Mouse (Mus musculus) small intestine, adult 2 months (tissue): Measurements from ENCODE around the gene Olfr938. TPM values are rescaled to one million over a fixed set of nuclear protein-coding genes. Genes with fewer than 3 reads are reported as not detected.

Experiments used
- H3K27ac ChIP-seq: fragments of 200-500 bp; 2 replicates; pipeline ENCODE4 v1.5.1; 2012; ENCODE audit warnings: low read depth, low read length, control low read depth, inconsistent platforms; ENCODE audit not compliant: insufficient read depth
- H3K27me3 ChIP-seq: fragments of 200-500 bp; 2 replicates; pipeline ENCODE4 v1.6.1; 2012; ENCODE audit warnings: mild to moderate bottlenecking, moderate library complexity, low read length, inconsistent platforms; ENCODE audit not compliant: control insufficient read depth, insufficient read depth
- H3K36me3 ChIP-seq: fragments of 200-500 bp; 2 replicates; pipeline ENCODE4 v1.6.1; 2012; ENCODE audit warnings: mild to moderate bottlenecking, low read length, control low read depth, inconsistent platforms; ENCODE audit not compliant: control insufficient read depth, insufficient read depth
- H3K4me1 ChIP-seq: fragments of 200-500 bp; 2 replicates; pipeline ENCODE4 v1.6.1; 2012; ENCODE audit warnings: low read length, inconsistent platforms, mixed read lengths; ENCODE audit not compliant: control insufficient read depth, insufficient read depth, insufficient read length
- H3K4me3 ChIP-seq: fragments of 200-500 bp; 2 replicates; pipeline ENCODE4 v1.5.1; 2012; ENCODE audit warnings: low read depth, mild to moderate bottlenecking, control low read depth, inconsistent platforms, low read length, moderate library complexity
- CTCF ChIP-seq: fragments of 200-500 bp; IDR thresholded peaks from 2 replicates; pipeline ENCODE4 v1.5.1; 2012; ENCODE audit warnings: low read depth, mild to moderate bottlenecking, control low read depth, inconsistent platforms, low read length, moderate library complexity, mixed read lengths; ENCODE audit not compliant: insufficient replicate concordance, insufficient read length; ENCODE audit errors: extremely low read depth
- POLR2A ChIP-seq: fragments of 200-500 bp; IDR thresholded peaks from 2 replicates; pipeline ENCODE4 v1.6.1; 2012; ENCODE audit warnings: low read depth, mild to moderate bottlenecking, control low read depth, inconsistent platforms, low read length, moderate library complexity
- WGBS: fragments of 180-500 bp; shearing (Covaris S2); methylation state at CpG from one replicate; pipeline ENCODE4 v1.1.7; 2018; 5-methylcytosine and 5-hydroxymethylcytosine counted together
- polyA plus RNA-seq: library from polyadenylated mRNA; depleted of rRNA; stranded (reverse); fragments of >200 nt; gene quantifications from 2 replicates; pipeline ENCODE4 v1.2.3, GENCODE M21; 2012; rRNA removed

Gene Olfr938
- not detected in 2 replicates for polyA plus RNA-seq

GRCm38 (mm10) chr9:39078787-39079186, at the start of gene Olfr938:
TSS of gene Olfr938 (minus strand) at chr9:39078887.
- H3K27me3 ChIP-seq: no peaks in the 10 kb centered on the region
- TF ChIP-seq POLR2A (no peak), CTCF (no peak)
- WGBS: 91% methylated on average over 2 of the region's 2 CpGs

DNA sequence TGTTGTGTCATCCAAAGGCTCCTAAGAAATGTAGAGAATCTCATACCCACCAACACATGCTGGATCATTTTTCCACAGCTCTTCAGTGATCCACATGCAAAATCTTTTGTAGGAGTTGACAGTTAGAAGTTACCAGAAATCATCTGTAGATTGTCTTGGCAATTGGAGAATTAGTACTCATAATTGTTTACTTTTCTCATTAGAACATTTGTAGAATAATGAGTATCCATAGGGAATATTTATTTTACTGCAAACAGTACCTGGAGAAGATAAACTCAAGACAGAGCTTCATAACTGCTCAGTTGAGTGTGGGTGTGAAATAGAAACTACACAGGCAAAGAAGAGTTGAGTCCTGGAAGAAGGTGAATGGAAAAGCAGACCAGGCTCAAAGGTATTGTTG, 49.1 kb upstream of the Olfr938 start, which contains the start of gene Olfr27:
Gene Olfr27 (plus strand): TSS at position 301 of the 400 bp plus-strand sequence.
- Histone ChIP-seq H3K27ac (no peak within 1 kb of the TSS), H3K4me1 (no peaks in the 10 kb centered on the region), H3K36me3 (no peaks in the 10 kb centered on the region), H3K4me3 (no peak within 1 kb of the TSS), H3K27me3 (no peaks in the 10 kb centered on the region)
- no peak for TF ChIP-seq CTCF
- TF ChIP-seq POLR2A: no peak

More at GRCm38 (mm10) chr9:39078787-39079186, at the start of gene Olfr938:
- H3K36me3 ChIP-seq: no peaks in the 10 kb centered on the region
- no peak within 1 kb of the TSS for H3K4me3 ChIP-seq
- H3K27ac ChIP-seq: no peak within 1 kb of the TSS
- H3K4me1 ChIP-seq: no peaks in the 10 kb centered on the region

- no peaks in the 10 kb centered on the region for H3K36me3 ChIP-seq
- TF ChIP-seq POLR2A: no peak
- 82% methylated on average over 1 of the region's 1 CpGs for WGBS
- no peak overlapping the region for H3K4me3 ChIP-seq
- no peaks in the 10 kb centered on the region for H3K4me1 ChIP-seq
- H3K27me3 ChIP-seq: no peaks in the 10 kb centered on the region
- H3K27ac ChIP-seq: no peak overlapping the region
Observed at GRCm38 (mm10) chr9:39127326-39127725, 48.6 kb upstream of the Olfr938 start.

DNA sequence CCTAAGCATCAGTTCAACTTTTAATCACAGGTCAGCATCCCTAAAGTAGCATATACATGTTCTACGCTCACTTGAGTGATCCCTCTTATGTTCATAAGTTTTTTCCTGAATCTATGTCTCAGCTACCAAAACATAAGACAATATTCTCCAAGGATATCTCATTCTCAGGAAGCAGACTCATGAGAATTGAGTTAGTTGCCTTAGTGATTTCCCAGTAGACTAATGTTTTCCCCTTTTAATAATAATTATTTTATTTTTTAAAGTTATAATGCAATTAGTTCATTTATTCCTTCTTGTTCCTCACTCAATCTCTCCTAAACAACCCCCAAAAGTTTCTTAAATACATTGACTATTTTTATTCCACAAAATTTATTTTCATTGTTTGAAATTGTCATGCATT, 13.8 kb downstream of the Olfr938 start, which contains the start of gene Olfr937:
Gene Olfr937 (minus strand): TSS at position 101 of the 400 bp plus-strand sequence.
- 66% methylated on average over 1 of the region's 1 CpGs for WGBS
- H3K4me3 ChIP-seq: no peak within 1 kb of the TSS
- H3K27me3 ChIP-seq: no peaks in the 10 kb centered on the region
- no peak within 1 kb of the TSS for H3K27ac ChIP-seq
- TF ChIP-seq POLR2A (no peak), CTCF (no peak)
- H3K36me3 ChIP-seq: no peaks in the 10 kb centered on the region
- no peaks in the 10 kb centered on the region for H3K4me1 ChIP-seq

Other genes with a start within 250 kb of the Olfr938 start
- not detected in 2 replicates for gene Olfr924, start 234.4 kb downstream of the Olfr938 start, polyA plus RNA-seq
- gene Olfr26, start 223.8 kb downstream of the Olfr938 start, polyA plus RNA-seq: not detected in 2 replicates
- not detected in 2 replicates for gene Olfr926, start 201.8 kb downstream of the Olfr938 start, polyA plus RNA-seq
- not detected in 2 replicates for gene Olfr930, start 149.1 kb downstream of the Olfr938 start, polyA plus RNA-seq
- not detected in 2 replicates for gene Olfr933, start 106.6 kb downstream of the Olfr938 start, polyA plus RNA-seq
- gene Olfr934, start 90.6 kb downstream of the Olfr938 start, polyA plus RNA-seq: not detected in 2 replicates
- not detected in 2 replicates for gene Olfr935, start 79.2 kb downstream of the Olfr938 start, polyA plus RNA-seq
- not detected in 2 replicates for gene Olfr146, start 55.5 kb downstream of the Olfr938 start, polyA plus RNA-seq
- not detected in 2 replicates for gene Olfr937, start 13.9 kb downstream of the Olfr938 start, polyA plus RNA-seq
- not detected in 2 replicates for gene Olfr27, start 49.2 kb upstream of the Olfr938 start, polyA plus RNA-seq
- gene Olfr943, start 87.4 kb upstream of the Olfr938 start, polyA plus RNA-seq: not detected in 2 replicates
- gene Olfr944, start 123.0 kb upstream of the Olfr938 start, polyA plus RNA-seq: not detected in 2 replicates
- not detected in 2 replicates for gene Olfr1537, start 171.1 kb upstream of the Olfr938 start, polyA plus RNA-seq
- gene Olfr945, start 197.9 kb upstream of the Olfr938 start, polyA plus RNA-seq: not detected in 2 replicates
- gene Olfr948, start 247.2 kb upstream of the Olfr938 start, polyA plus RNA-seq: not detected in 2 replicates